Mouse (Mus musculus) neutrophil, adult 5-6 weeks (primary cell): Measurements from ENCODE around the gene Zdhhc6. TPM values are rescaled to one million over a fixed set of nuclear protein-coding genes. Genes with fewer than 3 reads are reported as not detected.

Experiments used
- ATAC-seq: fragments of 151-379, 151-347 bp; 2 replicates; pipeline ENCODE4 v1.8.0; 2017; ENCODE audit warnings: mild to moderate bottlenecking, moderate TSS enrichment; ENCODE audit not compliant: insufficient number of reproducible peaks, poor library complexity, low FRiP score, severe bottlenecking; ENCODE audit errors: extremely low read depth
- total RNA-seq: library from RNA; stranded (forward); fragments of 200-1000 nt; gene quantifications from 2 replicates; pipeline ENCODE4 v1.2.3, GENCODE M21; 2017

Zdhhc6 gene
- total RNA-seq, 1 experiment from 2014 or later = 45.9 TPM

DNA sequence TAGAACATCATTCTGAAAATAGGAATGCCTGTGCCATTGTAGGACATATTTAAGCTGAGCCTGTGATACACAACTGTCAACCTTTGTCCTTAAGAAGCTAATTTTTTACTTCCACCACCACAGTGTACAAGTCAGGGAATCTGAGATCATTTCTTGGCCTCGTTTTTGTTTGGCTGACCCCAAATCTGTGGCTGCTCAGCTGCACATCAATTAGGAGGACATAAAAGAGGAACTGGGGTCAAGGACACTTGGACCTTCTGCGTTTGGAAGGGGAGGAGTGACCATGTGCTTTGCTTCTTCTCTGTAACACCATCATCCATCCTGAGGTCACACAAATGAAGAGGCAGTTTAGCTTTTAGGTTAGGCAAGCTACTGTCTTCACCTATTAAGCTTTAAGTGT is 79.8 kb downstream of the Zdhhc6 start:
- no peak for ATAC-seq

DNA sequence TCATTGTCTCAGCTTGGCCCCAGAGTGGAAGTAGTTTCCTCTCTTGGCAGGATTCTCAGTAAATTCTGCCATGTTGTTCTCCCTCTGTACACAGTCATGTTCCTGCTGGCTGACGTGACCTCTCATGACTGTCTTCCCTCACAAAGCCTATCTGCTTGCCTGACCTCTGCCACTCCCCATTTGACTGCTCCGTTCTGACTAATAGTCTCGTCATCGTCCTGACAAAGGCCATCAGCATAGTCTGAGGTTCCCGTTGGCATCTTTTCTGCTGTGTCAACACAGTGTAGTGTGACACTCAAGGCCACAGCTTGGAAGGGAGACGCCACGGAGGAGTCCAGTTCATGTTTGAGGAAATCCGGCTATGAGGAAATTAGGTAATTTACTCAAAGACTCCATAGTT is 83.7 kb downstream of the Zdhhc6 start:
- ATAC-seq = peak; percentile 86

DNA sequence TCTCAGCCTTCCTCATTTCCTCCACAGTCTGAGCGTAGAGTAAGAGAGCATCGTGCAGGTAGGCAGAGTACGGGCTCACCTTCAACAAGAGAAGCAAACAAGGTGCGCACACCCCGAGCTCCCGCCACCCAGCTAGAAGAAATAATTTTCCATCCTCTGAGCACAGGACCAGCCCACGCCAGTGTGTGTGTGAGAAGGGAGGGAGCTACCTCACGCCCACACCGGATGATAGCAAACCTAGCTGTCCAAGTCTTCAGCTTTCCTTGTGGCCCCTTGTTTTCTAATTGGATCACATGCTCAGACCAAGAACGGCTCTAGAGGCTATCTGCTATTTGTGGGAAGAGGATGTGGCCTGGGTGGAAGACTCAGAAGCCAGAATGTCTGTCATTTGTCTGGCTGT is 84.8 kb downstream of the Zdhhc6 start:
- ATAC-seq = no peak

DNA sequence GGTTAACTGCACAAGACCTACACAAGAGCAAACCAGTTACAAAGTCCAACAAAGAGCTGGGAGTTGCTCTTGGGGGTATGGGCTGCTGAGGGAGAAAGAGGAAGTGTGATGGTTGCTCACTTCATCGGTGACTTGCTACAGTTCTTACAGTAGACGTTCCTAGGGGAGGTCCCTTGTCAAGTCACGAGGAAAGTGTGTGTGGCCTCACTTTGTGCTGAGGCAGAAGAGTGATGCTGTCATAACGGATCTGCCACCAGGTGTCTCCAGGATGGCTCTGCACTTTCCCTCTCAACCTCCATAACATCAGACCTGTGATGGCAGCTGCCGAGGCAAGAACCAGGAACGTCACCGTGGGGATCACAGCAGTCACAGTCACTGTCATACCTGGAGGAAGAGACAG is 88.7 kb downstream of the Zdhhc6 start:
- peak; percentile 74 for ATAC-seq

DNA sequence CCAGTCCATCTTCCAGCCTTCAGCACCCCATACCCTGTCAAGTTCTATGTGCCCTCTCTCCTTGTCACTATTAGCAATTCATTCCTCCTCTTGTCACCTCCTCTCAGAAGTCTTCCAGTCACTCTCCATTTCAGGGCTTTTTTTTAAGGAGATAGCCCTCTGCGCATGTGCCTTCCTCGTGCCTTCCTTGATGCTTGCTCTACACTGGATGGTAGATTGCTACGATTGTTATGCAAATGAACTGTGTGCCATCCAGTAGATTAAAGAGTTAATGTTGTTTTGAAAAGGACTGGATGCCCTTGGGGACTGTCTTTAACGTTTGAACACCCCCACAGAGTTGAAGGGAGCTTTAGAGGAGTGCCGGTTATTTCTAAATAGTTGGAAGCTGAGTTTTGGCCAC is 89.2 kb downstream of the Zdhhc6 start:
- ATAC-seq = no peak

DNA sequence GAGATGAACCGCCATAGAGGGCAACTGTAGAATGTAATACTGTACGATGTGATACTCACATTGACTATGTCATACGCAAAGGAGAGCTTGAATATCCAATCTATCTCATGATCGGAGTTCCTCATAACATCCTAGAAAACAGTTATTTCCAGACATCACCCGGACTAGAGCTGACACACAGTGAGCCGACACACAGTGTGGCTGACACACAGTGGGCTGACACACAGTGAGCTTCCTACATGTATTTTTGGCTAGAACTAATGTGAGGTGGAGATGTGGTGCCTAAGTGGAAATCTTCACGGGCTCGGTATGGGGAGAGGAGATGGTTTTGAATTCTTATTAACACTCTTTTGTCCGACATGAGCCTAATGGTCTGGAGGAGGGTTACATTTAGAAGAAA is 93.6 kb downstream of the Zdhhc6 start:
- no peak for ATAC-seq

Other genes with a start within 250 kb of the Zdhhc6 start
- 5.9 and 6.3 TPM in 2 replicates for gene Gpam, start 188.8 kb downstream of the Zdhhc6 start, total RNA-seq
- gene Tectb, start 135.3 kb downstream of the Zdhhc6 start, total RNA-seq = not detected in 2 replicates
- gene Gucy2g, start 74.8 kb downstream of the Zdhhc6 start, total RNA-seq = not detected in 2 replicates
- 92.0 and 131 TPM in 2 replicates for gene Acsl5, start 64.1 kb downstream of the Zdhhc6 start, total RNA-seq
- 49.1 and 62.6 TPM in 2 replicates for gene Vti1a, start 263 bp upstream of the Zdhhc6 start, total RNA-seq